Mouse (Mus musculus) ES-E14 (cell line): ENCODE results near the gene Itpr1. TPM values are rescaled to one million over a fixed set of nuclear protein-coding genes. Genes with fewer than 3 reads are reported as not detected.
A peak's percentile ranks its signal among the peaks of the same experiment; 100 is the strongest.

Experiments used
- DNase-seq: peaks from one replicate; pipeline ENCODE4 v3.0.0-alpha.2; 2013; ENCODE audit warnings: low read depth, low spot score
- H3K27ac ChIP-seq: 2 replicates; pipeline ENCODE4 v1.5.1; 2012; ENCODE audit warnings: low read depth, mild to moderate bottlenecking, low read length, moderate library complexity, mixed read lengths; ENCODE audit not compliant: poor library complexity, insufficient read depth, severe bottlenecking
- H3K36me3 ChIP-seq: 2 replicates; pipeline ENCODE4 v1.6.1; 2012; ENCODE audit warnings: mild to moderate bottlenecking, low read length, moderate library complexity, mixed read lengths; ENCODE audit not compliant: control insufficient read depth, poor library complexity, insufficient read depth, severe bottlenecking
- H3K4me1 ChIP-seq, 2 experiments: fragments of 150-350 bp in 1 of 2; sonication (generic) in 1 of 2; 2 replicates each; pipeline ENCODE4 v1.6.1; 2012; ENCODE audit warnings: low read length in 2 of 2, mild to moderate bottlenecking in 1 of 2, mixed read lengths in 1 of 2; ENCODE audit not compliant: control insufficient read depth in 2 of 2, insufficient read depth in 2 of 2, poor library complexity in 1 of 2
- H3K4me3 ChIP-seq, 2 experiments: fragments of 150-350 bp in 1 of 2; sonication (generic) in 1 of 2; 2 replicates each; pipeline ENCODE4 v1.5.1; 2012; ENCODE audit warnings: low read length in 2 of 2, low read depth in 1 of 2, mild to moderate bottlenecking in 1 of 2, mixed read lengths in 1 of 2; ENCODE audit not compliant: insufficient read depth in 1 of 2, poor library complexity in 1 of 2, severe bottlenecking in 1 of 2
- H3K9ac ChIP-seq: 2 replicates; pipeline ENCODE4 v1.6.1; 2012; ENCODE audit warnings: low read depth, mild to moderate bottlenecking, low read length, mixed read lengths; ENCODE audit not compliant: poor library complexity, insufficient read depth, severe bottlenecking
- H3K9me3 ChIP-seq: fragments of 150-350 bp; sonication (generic); 2 replicates; pipeline ENCODE4 v1.6.1; 2012; ENCODE audit warnings: low read depth, mild to moderate bottlenecking, low read length; ENCODE audit not compliant: control insufficient read depth, insufficient read depth
- CHD2 ChIP-seq: IDR thresholded peaks from 2 replicates; pipeline ENCODE4 v1.6.1; 2014; ENCODE audit warnings: mild to moderate bottlenecking, low read depth, low read length, inconsistent platforms
- HCFC1 ChIP-seq: IDR thresholded peaks from 2 replicates; pipeline ENCODE4 v1.6.1; 2012; ENCODE audit warnings: low read length, inconsistent platforms, borderline replicate concordance; ENCODE audit not compliant: insufficient read depth
- MAFK ChIP-seq: IDR thresholded peaks from 2 replicates; pipeline ENCODE4 v1.6.1; 2014; ENCODE audit warnings: mild to moderate bottlenecking, low read depth, low read length, inconsistent platforms; ENCODE audit not compliant: insufficient read depth
- ZC3H11A ChIP-seq: IDR thresholded peaks from 2 replicates; pipeline ENCODE4 v1.6.1; 2012; ENCODE audit warnings: low read depth, mild to moderate bottlenecking, inconsistent platforms, low read length, borderline replicate concordance
- ZNF384 ChIP-seq: IDR thresholded peaks from 2 replicates; pipeline ENCODE4 v1.6.1; 2012; ENCODE audit warnings: low read depth, low read length, inconsistent platforms
- in situ Hi-C, 2 experiments: fragments of 600-800 bp; cut with MboI; formaldehyde crosslinking; loops; one replicate each; pipeline ENCODE4 v1.15.1; 2025; ENCODE audit warnings: low sequenced_read_pairs in 2 of 2, inconsistent platforms in 1 of 2; ENCODE audit not compliant: unreplicated experiment in 2 of 2
- total RNA-seq: library from RNA; depleted of rRNA; stranded (reverse); fragments of 300-350 nt; gene quantifications from 2 replicates; pipeline ENCODE4 v1.2.3, GENCODE M21; 2012

Itpr1 gene
- total RNA-seq, 1 experiment: 52.8 TPM

DNA sequence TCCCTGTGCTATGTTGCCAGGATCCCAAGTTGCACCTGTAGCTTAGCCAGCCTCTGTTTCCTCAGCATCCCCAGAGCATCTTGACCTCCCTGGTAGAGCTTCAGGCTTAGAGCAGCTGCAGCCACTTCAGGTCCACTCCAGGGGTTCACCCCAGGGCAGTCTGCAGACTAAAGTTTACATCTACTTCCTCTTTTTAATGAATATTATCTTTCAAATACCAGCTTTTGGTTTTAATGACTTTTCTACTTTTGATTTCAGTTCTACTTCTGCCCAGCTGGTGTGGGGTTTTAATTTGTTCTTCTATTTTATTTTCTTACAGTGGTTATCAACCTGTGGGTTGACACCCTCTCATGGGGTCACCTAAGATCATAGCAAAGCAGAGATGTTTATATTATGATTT lies 353.7 kb downstream of the Itpr1 start:
- in situ Hi-C loops: no loop called here
- no peak for TF ChIP-seq CHD2
- no peak for TF ChIP-seq ZNF384
- no peak for TF ChIP-seq ZC3H11A
- no peak for TF ChIP-seq MAFK
- no peak for TF ChIP-seq HCFC1
- H3K36me3 ChIP-seq: no peaks in the 10 kb centered on the region
- no peak overlapping the region for H3K9ac ChIP-seq
- H3K9me3 ChIP-seq: no peaks in the 10 kb centered on the region
- no peak overlapping the region for H3K4me3 ChIP-seq
- peaks cover 4 to 6% of the 10 kb centered on the region in 2 experiments; a peak in 3 of 4 replicates for H3K4me1 ChIP-seq
- H3K27ac ChIP-seq: no peak overlapping the region
- DNase-seq: no peak

DNA sequence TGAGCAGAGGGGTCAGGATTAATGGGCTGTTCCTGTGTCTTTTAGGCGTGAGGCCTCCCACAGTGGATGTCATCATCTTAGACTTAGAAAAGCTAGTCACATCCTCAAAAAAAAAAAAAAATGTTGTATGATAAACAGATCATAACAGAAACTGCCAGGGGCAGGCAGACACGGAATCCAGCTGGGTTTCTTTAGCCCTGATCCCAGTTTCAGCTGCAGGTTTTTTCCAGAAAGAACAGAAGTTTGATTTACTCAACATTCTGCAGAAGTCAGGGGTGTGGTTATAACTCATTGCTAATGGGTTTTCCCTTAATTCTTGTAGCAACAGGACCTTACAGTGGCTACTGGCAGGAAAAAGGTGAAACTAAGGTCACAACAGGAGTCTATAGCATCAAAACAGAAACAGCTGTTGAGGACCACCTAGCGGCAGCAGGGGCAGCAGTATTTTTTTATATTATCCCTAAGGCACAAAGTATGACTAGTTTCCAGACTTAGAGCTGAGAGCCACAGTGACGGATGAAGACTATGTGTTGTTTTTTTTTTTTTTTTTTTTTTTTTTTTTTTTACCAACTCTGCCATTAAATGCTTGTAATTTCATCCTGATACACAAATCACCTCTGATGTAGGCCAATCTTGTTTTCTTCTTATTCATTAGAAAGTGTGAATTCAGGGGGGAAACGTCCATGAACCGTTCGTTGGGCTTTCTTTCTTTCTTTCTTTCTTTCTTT lies 356.7 kb downstream of the Itpr1 start:
- in situ Hi-C loops: no loop called here
- no peak for DNase-seq
- no peak for TF ChIP-seq CHD2
- no peak for TF ChIP-seq ZC3H11A
- no peak for TF ChIP-seq MAFK
- no peak for TF ChIP-seq HCFC1
- TF ChIP-seq ZNF384: 0 out of 2 replicates have a peak, but pooled peaks have one; percentile 49
- Histone ChIP-seq H3K4me1 (peaks cover 14 to 15% of the 10 kb centered on the region in 2 experiments), H3K4me3 (no peak overlapping the region), H3K36me3 (no peaks in the 10 kb centered on the region; the same call in 1 of the 2 replicates), H3K27ac (no peak overlapping the region), H3K9me3 (no peaks in the 10 kb centered on the region), H3K9ac (no peak overlapping the region)

DNA sequence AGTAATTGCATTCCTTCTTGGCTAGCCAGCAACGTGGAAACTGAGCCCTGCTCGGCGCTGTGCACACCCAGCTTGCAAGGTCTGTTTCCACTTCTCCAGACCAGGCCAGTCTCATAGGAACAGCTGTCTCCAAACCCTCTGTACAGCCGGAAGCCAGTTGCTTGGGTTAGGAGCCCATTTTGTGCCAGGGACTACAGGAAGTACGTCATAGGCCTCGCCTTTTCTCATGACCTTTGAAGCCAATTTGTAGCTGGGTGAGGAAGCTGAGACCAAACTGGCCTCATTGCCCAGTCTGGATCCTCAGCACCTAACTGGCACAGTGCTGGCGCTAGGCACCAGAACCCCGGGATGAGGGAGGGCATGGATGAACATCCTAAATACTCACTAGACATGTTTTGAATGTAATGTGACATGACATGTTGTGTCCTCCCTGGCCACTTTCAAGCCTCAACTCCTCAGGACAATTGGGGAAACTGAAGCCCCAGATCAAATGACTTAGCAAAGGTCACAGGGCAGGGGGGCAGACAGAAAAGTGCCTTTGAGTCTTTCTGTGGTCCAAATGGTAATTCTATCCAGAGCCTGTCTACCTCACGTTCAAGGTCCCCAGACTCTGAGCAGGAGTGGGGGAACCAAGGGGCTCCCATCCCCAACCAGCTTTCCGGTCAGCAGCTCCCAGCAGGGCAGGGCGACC lies 357.6 kb downstream of the Itpr1 start:
- Histone ChIP-seq H3K27ac (peak overlapping the region; percentile 15), H3K4me3 (peak overlapping the region; percentile 31 to 34; a peak in 3 of 4 replicates), H3K9me3 (no peaks in the 10 kb centered on the region), H3K4me1 (peaks cover 14 to 15% of the 10 kb centered on the region in 2 experiments), H3K36me3 (no peaks in the 10 kb centered on the region; the same call in 1 of the 2 replicates), H3K9ac (peak overlapping the region; percentile 15; the same call in 1 of the 2 replicates)
- no peak for DNase-seq
- no peak for TF ChIP-seq MAFK
- no peak for TF ChIP-seq ZNF384
- TF ChIP-seq ZC3H11A: no peak
- TF ChIP-seq HCFC1: 0 out of 2 replicates have a peak, but pooled peaks have one; percentile 33
- no peak for TF ChIP-seq CHD2
- in situ Hi-C loops: no loop called here

DNA sequence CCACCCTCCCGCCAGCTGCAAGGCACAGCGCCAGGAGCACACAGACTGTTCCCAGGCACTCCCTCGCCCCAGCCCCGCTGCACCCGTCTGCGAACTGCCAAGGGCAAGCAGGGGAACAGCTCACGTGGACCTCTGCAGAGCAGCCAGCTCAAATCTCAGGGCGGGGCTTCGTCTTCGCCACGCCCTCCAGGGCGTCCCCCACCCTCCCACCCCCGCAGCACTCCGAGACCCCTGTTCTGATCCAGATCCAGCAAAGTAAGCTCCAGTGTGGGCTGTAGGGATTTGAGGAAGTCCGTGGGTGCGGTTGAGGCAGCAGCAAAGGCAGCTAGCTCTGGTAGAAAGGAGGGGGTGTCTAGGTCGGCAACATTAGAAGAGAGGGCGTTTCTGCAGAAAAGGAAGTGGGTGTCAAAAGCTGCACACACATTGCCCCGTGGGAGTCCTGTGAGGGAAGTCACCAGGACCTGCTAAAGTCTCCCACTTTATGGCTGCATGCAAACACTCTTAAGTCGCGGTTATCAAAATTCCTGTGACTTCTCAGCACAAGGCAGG lies 358.2 kb downstream of the Itpr1 start:
- Histone ChIP-seq H3K36me3 (no peaks in the 10 kb centered on the region; the same call in 1 of the 2 replicates), H3K27ac (peak overlapping the region; percentile 15), H3K9ac (peak overlapping the region; percentile 15; the same call in 1 of the 2 replicates), H3K4me3 (peak overlapping the region; percentile 31 to 39), H3K9me3 (no peaks in the 10 kb centered on the region), H3K4me1 (peaks cover 13 to 14% of the 10 kb centered on the region in 2 experiments)
- DNase-seq: peak; percentile 69
- in situ Hi-C loops: no loop called here
- TF ChIP-seq MAFK (no peak), ZNF384 (no peak), CHD2 (no peak), ZC3H11A (no peak), HCFC1 (no peak)
